Mouse (Mus musculus) inflammation-experienced regulatory T-cells, adult 6 months (primary cell): Measurements from ENCODE around the gene Gm43064. TPM values are rescaled to one million over a fixed set of nuclear protein-coding genes. Genes with fewer than 3 reads are reported as not detected.
A peak's percentile ranks its signal among the peaks of the same experiment; 100 is the strongest.
"Not testable (repeated sequence)": the region's sequence is repeated elsewhere in the genome, so short reads cannot be mapped to it uniquely, and the experiment has no call there.

Source experiments
- ATAC-seq: one replicate; pipeline ENCODE4 v1.8.0; 2017
- polyA plus RNA-seq, 3 experiments: library from polyadenylated mRNA; unstranded; fragments of 100-300 nt; shearing (Covaris generic); gene quantifications; one replicate each; pipeline ENCODE4 v1.2.1; 2017

Gene Gm43064
- polyA plus RNA-seq, 3 experiments from 2014 or later: 0.13 to 0.78 TPM; not detected in 1

DNA sequence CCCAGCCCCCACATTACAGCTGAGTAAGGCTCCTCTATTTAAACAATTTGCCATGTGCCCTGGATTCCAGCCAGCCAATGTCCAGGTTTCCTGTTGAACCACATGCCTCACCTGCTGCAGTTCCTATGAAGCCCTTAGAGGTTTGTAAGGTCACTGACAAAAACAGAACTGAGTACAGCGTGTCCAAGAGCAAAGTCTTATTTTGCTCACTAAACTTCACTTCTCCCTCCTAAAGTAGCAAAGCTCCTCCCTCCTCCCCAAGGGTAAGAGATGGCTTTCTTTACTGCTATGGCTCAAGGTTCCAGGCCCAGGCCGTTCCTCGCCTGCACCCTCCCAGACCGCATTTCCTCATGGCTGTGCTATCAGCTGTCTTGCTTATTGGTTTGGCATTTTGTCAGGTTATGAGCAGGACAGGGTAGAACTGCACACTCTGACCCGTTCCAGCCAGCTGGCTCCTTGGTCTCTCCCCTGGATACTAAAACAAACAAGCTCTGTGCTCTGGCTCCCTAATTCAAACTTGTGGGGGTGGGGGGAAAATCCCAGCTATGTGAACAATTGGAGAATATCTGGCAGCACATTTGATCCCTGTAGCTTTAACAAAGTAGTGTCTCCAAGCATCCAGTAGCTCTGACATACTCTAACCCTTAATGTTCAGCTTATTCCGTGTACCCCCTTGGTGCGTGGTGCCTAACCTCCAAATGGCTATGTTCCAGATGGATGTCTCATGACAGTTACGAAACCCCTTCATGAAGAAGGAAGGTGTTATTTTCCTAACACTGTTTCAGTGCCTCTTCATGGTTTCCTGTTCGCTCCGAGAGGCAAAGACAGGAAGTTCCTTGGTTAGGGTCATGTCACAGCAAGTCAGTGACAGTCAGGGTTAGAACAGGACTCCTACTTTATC lies 7.5 kb upstream of the Gm43064 start:
- ATAC-seq: peak; percentile 90

DNA sequence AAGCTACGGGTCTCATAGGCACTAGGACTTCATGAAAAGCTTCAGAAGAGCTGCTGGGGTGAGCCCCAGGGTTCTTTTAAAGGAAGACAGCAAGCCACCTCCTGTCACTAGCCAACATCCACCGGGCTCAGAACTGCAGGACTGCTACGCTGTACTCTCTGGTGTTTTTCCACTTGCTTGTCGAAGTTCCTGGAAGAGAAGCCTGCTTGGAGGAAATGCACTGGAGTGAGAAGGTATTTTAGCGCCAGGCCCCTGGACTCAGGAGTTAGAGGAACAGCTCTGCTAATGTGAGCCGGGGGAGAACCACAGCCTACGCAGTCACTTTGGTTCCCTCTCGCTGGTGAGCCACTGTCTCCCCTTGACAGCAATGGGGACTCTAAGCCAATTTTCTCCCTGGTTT lies 6.5 kb upstream of the Gm43064 start:
- ATAC-seq: peak; percentile 34

DNA sequence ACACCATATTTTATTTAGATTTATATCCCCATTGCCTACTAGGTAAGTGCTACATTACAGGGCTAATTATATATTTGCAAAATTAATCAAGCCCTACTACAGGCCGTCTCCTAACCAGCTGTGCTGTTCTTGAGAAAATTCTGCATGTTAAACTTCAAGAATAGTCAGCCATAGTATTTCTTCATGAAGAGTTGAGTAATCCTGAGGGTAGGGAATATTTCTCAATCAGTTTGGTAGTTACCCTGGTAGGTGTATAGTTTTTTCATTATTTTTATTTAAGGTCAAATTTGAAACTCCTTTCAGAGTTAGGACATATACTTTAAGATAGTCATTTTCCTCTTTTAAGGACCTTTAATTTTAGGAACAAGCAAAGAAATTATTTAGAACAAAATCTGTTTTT lies 3.7 kb upstream of the Gm43064 start:
- no peak for ATAC-seq

DNA sequence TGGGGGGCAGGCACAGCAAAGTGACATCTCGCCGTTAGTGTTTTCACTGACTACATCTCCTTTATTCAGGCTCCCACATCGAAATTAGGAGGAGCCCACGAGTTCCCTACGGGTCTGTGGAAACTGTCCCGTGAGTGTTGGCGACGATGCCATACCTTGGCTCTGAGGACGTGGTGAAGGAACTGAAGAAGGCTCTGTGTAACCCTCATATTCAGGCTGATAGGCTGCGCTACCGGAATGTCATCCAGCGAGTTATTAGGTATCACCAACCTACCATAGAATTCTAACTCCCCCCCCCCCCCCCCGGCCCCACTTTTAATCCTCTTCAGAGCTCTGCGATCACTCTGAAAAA lies 402 bp downstream of the Gm43064 start:
- peak; percentile 30 for ATAC-seq

DNA sequence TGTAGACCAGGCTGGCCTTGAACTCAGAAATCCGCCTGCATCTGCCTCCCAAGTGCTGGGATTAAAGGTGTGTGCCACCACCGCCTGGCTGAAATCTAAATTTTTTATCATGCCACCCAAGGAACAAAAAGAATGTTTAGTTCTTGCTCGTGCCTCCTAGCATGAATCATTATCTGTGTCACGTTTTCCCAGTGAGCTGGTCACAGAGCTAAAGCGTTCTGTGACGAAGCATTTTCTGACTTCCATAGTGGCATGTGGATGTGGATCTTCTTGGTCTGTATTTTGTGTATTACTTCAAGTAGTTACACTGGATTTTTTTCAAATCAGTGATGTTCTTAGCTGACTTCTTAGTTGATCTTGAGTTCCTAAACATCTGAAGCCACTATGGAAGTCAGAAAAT lies 1.6 kb downstream of the Gm43064 start:
- ATAC-seq: no peak

DNA sequence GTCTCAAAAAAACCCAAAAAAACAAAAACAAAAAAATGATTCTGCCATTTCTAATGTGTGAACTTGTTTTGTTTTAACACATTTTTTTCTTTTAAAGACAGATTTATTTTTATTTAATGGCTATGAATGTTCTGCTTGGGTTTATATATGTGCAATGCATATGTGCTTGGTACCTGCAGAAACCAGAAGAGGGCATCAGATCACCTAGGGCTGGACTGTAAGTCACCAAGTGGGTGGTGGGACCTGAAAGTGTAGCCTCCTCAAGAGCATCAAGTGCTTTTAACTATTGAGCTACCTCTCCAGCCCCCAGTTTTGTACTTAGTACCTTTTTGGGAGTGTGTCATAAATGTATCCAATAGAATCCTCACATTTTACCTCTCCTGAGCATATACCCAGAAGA lies 18.2 kb downstream of the Gm43064 start:
- no peak for ATAC-seq

DNA sequence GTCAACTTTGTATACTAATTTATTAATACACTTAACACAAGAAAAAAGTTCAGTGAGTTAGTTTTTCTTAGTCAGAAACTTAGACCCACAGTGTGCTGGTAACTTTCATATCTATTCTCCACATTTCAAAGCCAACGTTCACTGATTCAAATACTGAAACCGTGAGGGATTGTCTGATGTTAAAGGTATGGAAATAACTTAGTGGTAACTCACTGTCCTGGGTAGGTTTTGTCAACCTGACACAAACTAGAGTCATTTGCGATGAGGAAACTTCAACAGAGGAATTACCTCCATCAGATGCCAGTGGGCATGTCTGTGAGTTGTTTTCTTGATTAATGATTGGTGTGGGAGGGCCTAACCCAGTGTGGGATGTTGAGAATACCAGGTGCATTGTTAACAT lies 19.7 kb downstream of the Gm43064 start:
- ATAC-seq: peak; percentile 56

DNA sequence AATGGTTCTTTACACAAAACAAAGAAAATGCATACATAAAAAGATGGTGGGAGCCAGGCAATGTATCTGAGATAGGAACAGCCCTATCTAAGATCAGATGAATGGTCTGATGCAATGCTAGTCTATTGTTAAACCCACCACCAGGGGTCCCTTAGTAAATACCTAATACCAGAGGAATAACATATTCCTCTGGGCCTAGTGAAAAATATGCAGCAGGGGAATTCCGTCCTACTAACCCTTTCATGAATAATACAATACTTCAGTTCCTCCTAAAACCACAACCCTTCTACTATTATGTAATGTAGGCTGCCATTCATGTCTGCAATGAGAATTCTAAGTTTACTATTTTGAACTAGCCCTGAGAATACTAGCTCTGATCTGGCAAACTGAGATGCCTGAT lies 21.3 kb downstream of the Gm43064 start:
- peak; percentile 80 for ATAC-seq

DNA sequence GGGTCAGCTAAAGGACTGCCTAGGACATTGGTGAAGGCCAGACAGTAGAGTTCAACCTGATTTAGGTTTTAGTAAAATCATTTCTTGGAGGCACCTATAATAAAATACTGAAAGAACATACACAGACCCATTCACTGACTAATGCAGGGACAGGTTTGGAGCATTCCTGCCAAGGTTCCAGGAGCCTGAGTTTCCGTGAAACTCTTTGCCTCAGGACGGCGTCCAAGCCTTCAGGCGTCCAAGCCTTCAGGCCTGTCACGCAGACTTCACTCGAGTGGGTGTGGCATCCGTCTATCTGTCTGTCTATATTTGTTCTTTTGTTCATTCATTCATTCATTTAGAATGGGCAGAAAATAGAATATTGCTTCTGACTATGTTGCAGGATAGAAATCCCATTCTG lies 21.8 kb downstream of the Gm43064 start:
- ATAC-seq: no peak

DNA sequence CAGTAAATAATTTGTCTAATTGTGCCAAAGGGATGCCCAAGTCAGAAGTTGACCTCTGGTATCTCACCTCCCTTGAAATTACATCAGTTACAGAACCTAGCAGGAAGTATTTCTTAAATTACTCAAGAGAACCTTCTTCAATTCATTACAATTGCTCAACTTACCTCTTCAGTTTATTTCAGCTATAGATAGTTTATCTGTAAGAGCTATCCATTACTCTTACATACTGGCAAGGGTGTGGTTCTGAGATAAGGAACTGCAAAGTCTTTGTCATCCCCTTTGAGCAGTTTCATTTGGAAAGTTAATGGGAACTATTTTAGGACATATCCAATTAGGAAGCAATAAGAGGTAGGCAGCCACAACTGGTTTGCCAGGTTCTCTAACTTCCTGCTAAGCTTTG lies 23.1 kb downstream of the Gm43064 start, which contains the start of gene Bcl2l15:
Gene Bcl2l15, plus strand, starts transcription at position 176 of the 400 bp plus-strand sequence.
- no peak for ATAC-seq

DNA sequence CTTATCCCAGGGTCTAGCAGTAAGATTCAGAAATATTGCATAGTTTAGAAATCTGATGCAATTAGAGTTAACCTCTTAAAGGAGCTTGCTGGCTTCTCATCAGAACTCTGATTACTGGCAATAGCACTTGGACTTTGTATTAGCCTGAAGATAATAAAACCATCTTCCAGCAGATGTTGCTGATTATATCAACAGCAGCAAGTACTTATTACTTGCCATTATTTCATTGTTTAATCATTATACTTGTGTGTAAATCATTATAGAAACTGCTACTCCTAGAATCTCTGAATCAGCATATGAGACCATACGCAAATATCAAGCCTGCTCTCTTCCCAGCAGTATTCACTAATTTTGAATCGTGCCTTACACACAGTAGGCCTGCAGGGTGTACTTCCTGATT lies 24.6 kb downstream of the Gm43064 start:
- no peak for ATAC-seq

DNA sequence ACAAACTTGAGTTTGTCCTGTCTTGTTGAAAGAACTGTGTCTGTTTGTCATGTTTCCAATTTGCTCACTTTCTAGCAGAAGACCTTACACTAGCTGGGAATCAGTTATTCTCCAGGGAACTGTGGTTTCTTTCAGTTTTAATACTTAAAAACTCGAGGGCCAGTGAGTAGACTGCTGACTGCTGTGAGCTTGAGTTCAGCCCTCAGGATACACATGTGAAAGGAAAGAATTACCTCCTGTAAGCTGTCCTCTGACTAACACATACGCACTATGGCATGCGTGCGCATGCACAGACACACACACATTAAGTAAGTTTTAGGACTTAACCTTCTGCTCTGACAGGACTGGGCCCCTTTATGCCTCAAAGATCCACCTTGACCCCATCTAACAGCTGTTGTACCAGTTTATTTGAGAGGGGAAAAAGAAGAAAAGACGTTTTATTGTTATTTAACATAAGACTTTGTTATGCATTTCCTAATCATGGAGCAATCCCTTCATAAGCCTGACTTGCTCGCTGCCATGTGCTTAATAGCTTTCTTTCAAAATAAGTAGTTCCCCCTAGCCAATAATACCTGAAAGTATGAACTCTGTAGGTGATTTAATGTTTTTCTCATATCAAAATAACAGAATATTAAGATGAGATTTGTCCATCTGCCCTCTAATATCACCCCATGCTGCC lies 26.0 kb downstream of the Gm43064 start:
- ATAC-seq: no peak

DNA sequence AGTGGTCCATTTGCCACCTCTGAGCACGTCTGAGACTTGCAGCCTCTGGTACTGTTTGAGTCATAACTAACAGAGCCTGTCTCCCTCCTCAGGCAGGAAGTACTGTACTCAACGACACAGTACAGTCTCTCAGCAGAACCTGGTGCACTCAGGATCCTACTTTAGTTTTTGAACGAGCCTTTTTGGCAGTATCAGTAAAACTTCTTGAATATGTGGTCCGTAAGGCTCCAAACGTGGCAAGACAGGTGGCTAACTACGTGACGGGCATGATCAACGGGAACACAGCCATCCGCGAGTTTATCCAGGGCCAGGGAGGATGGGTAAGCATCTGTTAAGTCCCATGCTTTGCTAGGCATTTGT lies 26.6 kb downstream of the Gm43064 start:
- ATAC-seq: peak; percentile 92

DNA sequence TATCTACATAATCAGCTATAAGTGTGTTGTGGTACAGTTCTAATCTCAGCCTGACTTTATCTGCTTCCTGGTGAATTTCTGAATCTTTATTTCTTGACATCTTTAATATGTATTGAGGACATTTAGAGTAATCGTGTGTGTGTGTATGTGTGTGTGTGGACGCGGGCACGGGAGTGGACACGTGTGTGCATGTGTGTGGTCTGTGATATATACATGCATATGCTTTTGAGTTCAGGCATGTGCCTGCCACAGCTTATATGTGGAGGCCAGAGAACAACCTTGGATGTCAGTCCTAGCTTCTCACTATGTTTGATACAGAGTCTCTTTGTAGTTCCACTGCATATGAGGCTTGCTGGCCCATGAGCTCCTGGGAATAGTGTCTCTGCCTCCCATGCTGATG lies 27.1 kb downstream of the Gm43064 start:
- no peak for ATAC-seq

DNA sequence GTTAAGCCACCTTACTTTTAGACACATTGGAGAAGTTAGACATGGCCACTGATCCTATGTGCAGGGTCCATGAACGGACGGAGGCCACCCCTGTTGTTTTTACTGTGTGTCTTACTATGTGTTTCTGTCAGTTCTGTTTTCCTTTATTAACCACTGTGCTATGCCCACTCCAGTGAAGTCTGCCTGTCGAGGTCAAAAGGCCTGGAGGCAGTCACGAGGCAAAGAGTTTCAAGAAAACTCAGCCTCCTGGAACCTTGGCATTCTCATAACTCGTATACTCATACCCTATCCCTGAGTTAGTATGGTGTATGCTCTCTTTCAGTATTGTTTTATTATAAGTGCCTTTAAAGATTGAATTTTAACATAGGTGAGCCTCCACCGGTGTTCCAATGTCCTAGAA lies 30.3 kb downstream of the Gm43064 start:
- ATAC-seq: no peak

DNA sequence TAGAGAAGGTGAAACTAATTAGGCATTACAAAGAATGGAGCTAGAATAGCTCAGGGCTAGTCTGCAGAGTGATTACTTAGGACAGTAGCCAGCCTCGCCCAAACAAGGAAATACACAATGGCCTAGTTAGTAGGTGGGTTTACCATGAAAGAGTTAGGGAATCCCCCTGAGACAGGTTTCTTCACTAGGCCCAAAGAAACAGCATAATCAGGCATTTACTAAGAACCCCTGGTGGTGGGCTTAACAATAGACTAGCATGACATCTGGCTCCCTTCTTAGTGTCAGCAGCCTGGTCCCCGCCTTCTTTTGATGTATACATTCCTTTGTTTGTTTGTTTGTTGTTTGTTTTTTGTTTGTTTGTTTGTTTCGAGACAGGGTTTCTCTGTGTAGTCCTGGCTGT lies 30.8 kb downstream of the Gm43064 start:
- ATAC-seq: not testable (repeated sequence)

DNA sequence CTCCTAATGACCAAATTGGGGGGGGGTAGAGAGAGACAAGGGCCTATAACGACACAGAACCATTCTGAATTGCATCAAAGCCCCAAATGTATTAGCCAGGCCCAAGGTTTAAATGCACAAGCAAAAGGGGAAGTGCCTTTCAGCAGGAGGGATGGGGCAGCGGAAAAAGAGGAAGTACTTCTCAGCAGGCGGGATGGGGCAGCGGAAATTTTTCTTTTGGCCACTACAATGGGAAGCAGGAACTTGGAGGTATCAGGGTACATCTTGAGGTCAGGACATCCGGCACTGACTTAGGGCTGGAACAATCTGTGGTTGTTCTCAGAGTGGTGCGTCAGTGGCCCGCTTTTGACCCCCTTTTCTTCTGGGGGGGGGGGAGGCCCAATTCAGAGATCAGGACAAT lies 31.6 kb downstream of the Gm43064 start:
- not testable (repeated sequence) for ATAC-seq

DNA sequence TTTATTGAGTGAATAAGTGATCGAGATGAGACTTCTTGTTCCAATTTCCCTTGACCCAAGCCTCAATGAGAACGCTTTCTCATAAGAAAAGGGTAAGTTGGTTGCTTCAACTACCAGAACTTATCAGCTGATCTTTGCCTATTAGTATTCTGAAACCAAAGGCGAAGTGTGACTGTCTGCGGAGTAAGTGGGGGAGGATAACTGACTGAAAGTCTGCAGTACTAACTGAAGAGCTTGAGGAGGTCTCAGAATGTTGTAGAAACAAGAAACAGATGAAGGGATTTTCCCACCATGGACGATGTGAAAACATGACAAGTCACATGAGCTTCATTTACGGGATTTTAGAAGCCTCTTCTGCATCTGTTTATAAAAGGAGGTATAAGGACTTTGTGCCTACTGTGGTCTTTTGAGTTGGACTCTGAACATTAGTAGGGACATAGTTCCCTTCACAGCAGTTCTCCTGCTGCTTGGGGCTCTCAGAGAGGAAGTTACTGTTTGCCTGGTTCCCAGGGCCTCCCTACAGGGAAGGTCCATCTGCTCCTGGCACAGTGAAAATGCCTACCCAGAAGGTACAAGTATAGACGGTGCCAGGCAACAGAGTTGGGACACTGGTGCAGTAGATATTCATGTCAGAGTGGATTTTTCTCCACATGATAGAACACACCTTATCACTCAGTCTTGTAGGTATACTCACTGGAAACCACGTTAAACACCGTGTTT lies 41.4 kb downstream of the Gm43064 start:
- ATAC-seq: peak; percentile 41

DNA sequence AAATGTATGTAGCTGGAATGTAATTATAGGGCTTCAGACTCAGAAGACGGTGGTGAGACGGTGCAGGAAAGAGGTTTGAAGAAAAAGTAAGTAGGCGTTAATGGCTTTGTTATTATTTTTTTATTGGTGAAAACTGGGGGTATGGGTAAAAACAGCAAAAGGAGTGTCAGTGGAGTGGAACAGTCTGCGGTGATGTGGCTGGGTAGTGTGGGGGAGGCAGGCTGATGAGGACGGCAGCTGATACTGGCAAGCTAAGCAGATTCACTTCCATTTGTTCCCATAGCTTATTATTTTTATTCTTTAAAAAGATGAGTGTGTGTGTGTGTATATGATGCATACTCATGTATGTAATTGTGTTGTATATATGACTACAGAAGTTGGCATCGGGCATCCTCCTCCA lies 42.1 kb downstream of the Gm43064 start:
- ATAC-seq: peak; percentile 56

DNA sequence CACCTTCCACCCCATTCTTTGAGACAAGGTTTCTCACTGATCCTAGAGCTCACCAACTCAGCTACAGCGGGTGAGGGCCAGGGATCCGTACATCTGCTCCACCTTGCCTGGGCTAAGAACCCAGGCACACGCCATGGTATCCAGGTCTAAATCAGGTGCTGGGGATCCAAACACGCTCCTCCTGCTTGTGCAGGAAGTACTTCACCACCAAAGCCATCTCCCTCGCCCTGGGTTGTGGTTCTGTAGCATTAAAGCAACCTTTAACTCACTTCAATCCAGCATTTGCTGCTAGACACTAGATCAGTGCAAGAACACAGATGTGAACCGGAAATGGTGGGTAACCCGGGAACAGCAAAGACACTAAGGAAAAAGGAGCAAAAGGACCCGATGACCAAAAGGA lies 42.5 kb downstream of the Gm43064 start:
- peak; percentile 28 for ATAC-seq

DNA sequence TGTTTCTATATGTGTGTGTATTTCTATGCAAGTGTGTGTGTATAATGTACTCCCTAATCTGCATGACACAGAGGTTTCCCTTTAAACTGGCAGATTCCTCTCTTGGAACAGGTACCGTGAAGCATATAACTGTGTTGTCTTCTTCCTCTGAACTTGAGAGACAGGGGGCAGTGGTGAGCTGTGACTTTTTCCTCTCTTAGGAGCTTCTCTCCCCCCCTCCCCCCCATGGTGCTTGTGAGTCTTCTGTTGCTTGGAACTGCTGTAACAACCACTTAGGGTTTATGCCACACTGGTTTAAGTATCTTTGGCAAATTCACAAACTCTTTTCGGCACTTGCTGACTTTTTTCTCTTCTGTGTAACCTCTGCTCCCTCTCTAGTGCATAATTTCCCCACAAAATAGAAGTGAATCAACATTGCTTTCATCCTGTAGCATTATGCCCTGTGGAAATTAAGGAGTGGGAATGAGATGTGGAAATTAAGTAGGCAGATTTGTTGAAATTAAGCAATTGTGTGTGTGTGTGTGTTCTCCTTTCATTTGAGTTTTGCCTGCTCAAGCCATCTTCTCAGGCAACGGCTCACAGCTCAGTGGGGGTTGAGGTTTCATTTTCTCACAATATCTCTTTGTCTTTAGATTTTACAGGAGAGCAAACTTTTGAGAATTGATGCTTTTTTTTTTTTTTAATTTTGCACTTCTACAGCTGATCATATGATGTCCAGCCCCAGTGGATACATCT lies 43.4 kb downstream of the Gm43064 start:
- ATAC-seq: peak; percentile 55

DNA sequence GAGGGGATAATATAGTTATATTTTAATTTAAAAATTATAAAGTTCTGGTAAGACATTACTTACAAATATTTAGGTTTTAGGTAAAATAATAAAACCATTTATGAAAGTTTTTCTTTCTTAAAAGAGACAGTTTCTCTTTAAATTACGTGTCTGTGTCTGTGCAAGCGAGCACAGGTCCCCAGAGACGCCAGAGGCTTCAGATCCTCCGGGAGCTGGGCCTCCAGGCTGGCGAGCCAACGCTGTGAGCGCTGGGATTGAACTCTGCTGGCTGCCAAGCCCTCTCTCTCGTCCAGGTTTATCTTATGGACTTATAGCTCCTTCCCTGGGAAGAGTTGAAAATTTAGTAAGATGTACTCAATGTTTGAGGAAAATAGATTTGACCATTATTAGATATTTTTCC lies 44.4 kb downstream of the Gm43064 start:
- ATAC-seq: no peak
